Mouse (Mus musculus) left cerebral cortex, postnatal 36 days (tissue): ENCODE results near the gene Gm21970. TPM values are rescaled to one million over a fixed set of nuclear protein-coding genes. Genes with fewer than 3 reads are reported as not detected.
"Not testable (repeated sequence)": the region's sequence is repeated elsewhere in the genome, so short reads cannot be mapped to it uniquely, and the experiment has no call there.

Experiments used
- DNase-seq, 2 experiments: peaks; one replicate each; pipeline ENCODE4 v3.0.0; 2021 to 2022; ENCODE audit warnings: low spot score in 2 of 2, mixed read lengths in 1 of 2
- intact Hi-C: fragments of 180-260 bp; cut with DNase I; formaldehyde crosslinking; loops from one replicate; pipeline ENCODE4 v1.15.1; 2025
- total RNA-seq, 2 experiments: library from RNA; stranded (reverse); gene quantifications; 2 replicates each; pipeline ENCODE4 v1.2.3; 2021

Gm21970 gene
- total RNA-seq, 2 experiments from 2014 or later, result not detected

DNA sequence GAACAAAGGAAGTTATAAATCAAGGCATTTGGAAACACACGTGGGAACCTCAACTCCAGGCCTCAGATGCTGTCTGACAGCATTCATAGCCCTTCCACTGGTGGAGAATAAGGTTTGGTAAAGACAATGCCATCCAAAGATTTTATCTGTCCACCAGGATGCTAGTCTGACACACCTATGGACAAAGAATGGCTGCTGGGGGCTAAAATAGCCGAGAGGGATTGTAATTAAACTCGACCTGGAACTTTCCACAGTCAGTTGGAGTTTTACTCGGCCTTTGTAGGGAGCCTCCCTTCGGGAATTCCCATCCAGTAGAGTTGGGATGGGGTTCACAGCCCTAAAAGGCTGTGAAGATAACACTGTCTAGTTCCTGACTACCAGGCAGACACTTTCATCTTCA, 35.9 kb downstream of the Gm21970 start:
- DNase-seq, result no peak
- intact Hi-C loops, result no loop called here

DNA sequence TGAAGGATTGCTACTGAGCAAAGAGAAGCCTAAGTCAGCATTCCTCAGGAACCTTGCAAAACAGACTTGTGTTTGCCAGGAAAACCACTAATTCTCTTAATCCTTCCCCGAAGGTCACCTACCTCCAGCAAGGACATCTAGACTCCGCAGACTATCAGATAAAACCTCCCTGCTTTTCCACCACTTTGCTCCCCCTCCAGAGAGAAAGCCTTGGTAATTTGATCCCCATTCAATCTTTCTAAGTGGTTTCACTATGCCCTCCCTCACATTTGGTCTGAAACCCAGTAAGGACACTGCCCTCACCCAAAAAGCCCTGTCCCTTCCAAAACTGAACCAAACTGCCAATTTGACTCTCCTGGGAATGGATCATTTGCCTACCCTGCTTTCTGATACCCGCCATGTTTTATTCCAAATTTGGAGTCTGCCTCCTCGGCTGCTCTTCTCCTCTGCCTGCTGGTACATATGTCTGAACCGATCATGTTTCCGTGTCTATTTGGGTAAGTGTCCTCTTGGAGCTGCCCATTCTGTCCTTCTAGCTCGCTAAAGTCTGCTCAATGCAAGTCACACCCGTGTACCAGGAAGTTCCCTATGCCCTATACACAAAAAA, 36.8 kb downstream of the Gm21970 start:
- intact Hi-C loops, result no loop called here
- DNase-seq, result no peak

DNA sequence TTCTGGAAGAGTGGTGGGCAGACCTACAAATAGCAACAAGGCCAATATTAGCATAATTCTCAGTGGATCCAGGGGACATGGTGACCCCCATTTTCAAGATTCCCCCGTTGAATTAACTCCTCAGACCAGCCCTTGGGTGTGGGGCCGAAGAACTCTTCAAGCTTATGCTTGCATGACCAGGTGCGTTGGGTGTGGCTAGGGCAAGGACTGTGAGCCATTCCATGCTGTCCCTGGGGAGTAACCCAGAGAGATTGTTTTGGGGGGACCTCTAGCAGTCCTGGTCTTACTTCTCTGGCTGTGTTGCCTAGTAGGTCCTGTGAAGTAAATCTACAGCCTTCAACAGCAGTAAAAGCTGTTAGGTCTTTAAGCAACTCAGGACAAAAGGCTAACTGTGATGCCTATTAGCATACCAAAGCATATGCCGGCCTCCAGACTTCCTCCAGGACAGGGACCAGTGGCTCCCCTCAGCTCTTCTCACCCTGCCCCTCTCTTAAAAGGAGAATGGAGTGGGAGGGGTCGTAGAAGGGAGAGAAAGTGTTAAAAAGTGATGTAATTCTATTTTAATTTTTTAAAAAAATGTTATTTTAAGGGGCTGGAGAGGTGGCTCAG, 41.3 kb downstream of the Gm21970 start:
- no peak for DNase-seq
- intact Hi-C loops, result no loop called here

DNA sequence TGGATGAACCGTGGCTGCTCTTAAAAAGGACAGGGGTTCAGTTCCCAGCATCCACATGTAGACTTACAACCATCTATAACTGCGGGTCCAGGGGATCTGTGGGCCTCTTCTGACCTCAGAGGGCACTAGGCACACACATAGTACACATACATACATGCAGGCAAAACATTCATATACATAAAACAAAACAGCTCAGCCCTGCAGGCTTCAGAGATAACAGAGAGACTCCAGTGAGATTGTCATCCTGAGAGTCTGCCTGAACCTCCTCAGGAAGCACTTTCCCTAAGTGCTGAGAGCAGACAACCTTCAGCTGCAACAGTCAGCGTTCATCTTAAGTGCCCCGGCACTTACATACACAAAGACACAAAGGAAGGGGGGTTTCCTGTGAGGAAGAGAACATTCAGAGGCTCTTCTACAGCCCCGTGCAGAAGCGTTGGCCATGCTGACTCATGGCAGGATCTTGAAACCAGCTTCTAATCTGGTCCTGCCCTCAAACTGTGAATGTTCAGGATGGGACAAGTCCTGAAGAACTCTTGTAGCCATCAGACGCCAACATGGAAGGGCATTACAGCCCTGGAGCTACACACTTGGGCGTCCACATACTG, 41.9 kb downstream of the Gm21970 start:
- intact Hi-C loops, result no loop called here
- DNase-seq, result no peak

DNA sequence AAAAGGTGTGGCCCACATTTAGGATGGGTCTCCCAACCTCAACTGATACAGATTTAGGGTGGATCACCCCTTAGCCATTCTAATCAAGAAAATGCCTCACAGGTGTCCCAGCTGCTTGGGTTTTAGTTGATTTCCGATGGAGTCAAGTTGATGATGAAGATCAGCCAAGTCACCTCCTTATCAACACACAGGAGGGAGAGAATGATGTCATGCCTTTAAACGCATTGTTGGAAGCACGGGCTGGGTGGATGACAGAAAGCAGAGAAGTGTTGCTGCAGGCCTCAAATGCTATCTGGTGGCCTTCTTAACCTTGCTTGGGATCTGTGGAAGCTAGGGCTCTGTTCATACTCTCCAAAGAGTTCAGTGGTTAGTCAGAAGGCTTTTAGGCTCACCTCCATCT, 42.6 kb downstream of the Gm21970 start:
- intact Hi-C loops, result no loop called here
- DNase-seq, result no peak

DNA sequence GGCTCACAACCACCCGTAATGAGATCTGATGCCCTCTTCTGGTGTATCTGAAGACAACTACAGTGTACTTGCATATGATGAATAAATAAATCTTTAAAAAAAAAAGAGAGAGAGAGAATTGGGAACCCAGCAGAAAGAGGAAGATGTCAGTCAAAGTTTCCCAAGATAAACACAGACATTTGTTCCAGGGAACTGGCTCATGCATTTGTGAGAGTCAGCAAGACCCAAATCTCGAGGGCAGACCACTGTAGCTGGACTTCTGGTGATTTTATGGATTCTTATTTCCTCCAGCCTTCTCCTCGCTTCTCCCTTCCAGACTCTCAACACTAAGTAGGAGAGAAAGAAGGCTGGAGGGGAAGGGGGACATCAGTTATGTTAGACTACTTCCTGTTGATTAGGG, 46.6 kb downstream of the Gm21970 start:
- no peak for DNase-seq
- intact Hi-C loops, result no loop called here

DNA sequence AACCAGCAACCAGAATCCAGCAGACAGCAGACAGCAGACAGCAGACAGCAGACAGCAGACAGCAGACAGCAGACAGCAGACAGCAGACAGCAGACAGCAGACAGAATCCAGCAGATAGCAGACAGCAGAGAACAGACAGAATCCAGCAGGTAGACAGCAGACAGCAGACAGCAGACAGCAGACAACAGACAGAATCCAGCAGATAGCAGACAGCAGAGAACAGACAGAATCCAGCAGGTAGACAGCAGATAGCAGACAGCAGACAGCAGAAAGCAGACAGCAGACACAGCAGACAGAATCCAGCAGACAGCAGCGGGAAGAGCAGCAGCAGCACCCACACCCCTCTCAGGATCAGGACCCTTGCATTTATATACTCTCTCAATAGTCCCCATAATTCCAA, 47.1 kb downstream of the Gm21970 start:
- intact Hi-C loops, DNase-seq: not testable (repeated sequence)

DNA sequence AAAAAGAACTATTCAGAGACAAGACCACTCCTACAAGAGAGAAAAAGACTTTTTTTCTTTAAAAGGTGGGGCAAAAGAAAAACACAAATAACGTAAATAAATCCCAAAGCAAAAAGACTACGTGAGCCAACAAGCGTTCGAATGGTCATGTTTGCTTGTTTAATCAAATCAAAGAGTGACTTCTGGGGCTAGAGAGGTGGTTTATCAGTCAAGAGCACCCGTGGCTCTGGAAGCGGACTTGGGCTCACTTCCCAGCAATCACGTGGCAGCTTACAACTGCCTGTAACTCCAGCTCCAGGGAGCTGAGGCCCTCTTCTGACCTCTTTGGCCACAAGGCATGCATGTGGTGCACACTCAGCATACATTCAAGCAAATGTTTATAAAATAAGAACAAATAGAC, 49.8 kb downstream of the Gm21970 start:
- no peak for DNase-seq

DNA sequence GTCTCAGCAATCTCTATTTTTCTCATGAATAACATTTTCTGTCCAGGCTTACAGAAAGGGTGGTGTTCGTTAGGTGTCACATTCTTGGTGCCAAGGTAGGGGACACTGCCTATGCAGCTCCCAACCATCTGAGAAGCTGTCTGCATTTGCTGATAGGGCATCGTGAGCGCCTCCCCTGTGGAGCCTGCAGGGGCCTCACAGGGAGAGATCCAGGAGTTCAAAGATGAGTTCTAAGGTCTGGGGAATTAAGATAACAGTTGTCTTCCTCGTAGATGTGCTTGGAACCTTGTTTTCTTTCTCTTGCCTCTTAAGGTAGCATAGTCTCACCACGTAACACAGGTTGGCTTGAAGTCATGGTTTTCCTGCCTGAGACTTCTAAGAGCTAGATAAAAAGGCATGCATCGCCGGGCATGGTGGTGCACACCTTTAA, 50.3 kb downstream of the Gm21970 start:
- intact Hi-C loops, result loop anchor here (5.0 kb wide), 1 partner anchor 80 kb away; no protein-coding TSS in a partner anchor
- no peak for DNase-seq

More for the DNA sequence above, 49.8 kb downstream of the Gm21970 start:
- intact Hi-C loops, result loop anchor here (5.0 kb wide), 1 partner anchor 79 kb away; no protein-coding TSS in a partner anchor

DNA sequence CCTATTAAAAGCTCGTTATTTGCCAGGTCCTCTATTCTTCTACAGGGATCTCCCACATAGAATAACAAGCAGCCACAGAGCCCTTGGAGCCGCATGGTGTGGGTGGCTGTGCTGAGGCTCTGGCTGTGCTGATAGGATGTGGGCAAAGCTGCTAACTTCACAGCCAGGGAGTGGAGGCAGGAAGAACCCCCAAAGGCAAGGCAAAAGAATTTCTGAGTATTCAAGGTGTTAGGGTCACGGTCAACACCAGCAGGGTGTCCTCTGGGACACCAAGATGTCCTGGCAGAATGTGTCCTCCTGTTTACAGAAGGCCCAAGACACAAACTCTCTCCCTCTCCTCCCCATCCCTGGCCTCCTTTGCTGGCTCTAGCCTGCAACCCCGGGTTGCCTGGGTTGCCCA, 50.9 kb downstream of the Gm21970 start:
- peak; percentile 21 to 35 for DNase-seq
- intact Hi-C loops, result loop anchor here (5.0 kb wide), 1 partner anchor 80 kb away; no protein-coding TSS in a partner anchor

DNA sequence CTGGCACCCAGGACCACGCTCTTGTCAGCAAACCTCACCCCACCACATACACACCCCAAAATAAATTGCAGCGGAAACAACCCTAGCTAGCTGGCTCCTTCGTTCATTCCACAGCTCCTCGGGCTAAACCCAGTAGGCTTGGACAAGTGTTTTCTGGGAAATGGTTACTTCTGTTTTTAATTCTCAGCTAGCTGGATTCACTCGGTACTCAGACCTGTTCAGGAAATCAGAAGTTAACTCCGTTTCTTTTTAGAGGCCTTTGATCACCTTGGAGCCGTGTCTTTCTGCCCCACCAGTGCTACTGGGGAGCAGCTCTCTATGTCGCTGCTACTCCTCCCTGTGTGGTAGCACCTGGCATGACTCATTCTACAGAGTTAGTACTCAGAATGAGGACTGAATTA, 51.7 kb downstream of the Gm21970 start:
- intact Hi-C loops, result loop anchor here (5.0 kb wide), 1 partner anchor 81 kb away; no protein-coding TSS in a partner anchor
- DNase-seq, result no peak

DNA sequence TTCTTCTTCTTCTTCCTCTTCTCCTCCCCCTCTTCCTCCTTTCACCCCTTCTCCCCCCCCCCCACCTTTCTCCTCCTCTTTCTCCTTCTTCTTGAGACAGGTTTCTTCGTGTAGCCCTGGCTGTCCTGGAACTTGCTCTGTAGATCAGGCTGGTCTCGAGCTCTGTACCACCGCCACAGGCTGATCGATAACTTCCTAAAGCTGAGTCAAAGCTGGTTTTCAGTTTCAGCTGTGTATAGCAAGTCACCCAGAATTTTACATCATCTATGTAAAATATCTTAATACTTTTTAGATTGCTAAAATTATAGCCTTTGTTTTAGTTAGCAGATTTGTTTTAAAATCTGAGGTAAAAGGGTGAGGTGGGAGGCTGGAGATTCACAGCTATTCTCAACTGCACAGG, 53.3 kb downstream of the Gm21970 start:
- intact Hi-C loops, result loop anchor here (5.0 kb wide), 1 partner anchor 83 kb away; no protein-coding TSS in a partner anchor
- no peak for DNase-seq

DNA sequence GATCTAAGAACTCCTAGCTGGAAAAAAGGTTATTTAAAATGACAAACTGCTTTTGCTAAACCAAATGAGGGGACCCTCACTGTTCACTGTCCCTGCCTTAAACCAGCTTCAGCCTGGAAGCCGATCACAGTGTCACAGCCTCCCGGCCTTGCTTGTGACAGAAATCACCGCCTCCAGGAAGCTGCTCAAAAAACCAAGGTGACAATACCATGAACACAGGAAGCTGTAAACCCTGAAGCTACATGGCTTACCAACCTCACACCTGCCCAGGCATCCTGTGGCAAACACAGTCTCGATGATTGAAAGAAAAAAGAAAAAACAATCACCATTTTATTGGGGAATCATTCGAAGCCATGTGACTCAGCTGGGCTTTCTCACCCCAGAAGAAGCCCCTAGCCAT, 54.0 kb downstream of the Gm21970 start:
- DNase-seq, result no peak
- intact Hi-C loops, result no loop called here

DNA sequence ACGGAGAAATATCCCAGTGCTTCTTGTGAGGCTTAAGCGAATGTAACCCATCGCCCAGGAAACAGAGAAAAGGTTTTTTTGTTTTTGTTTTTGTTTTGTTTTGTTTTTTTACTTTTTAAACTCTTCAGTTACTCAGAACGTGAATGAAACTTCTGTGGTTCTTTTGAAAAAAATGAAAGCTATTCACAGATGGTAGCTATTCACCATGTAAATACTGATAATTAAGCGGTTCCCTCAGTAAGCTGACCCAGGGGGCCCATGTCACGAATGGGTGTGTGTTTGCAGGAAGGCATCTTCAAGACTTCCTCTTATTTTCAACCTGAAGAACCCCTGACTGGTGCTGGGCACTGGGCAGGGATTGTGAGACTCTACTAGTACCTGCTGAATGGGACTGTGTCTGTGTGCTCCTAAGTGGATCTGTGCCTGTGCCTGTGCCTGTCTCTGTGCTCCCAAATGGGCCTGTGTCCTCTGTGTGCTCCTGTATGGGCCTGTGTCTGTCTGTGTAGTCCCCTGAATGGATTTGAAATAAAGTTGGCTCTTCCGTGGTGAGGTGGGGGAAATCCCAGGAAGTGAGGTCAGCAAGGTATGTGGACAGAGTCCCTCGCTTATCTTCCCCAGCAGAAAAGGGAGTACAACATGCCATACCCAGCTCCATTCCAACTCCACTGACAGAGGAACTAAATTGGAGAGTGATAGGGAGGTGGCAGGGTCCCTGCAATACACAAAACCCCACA, 55.4 kb downstream of the Gm21970 start:
- intact Hi-C loops, result no loop called here

DNA sequence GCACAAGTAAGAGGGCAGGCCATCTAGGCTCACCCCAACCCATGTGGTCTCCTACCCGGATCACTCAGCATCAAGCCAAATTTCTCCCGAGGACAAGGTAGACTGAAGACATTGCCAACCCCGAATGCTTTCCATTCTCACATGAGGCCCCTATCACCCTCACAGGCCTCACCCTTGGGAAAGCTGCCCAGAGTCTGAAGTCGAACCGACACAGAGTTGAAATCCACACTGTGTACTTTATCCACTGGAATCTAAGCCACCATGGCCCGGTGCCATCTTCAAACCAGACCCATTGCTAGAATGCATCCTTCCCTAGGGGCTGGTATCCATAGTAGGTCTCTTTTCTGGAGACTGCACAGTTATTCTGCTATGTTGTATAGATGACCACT, 56.0 kb downstream of the Gm21970 start:
- intact Hi-C loops, result no loop called here
- DNase-seq, result no peak

More for the DNA sequence above, 55.4 kb downstream of the Gm21970 start:
- no peak for DNase-seq

DNA sequence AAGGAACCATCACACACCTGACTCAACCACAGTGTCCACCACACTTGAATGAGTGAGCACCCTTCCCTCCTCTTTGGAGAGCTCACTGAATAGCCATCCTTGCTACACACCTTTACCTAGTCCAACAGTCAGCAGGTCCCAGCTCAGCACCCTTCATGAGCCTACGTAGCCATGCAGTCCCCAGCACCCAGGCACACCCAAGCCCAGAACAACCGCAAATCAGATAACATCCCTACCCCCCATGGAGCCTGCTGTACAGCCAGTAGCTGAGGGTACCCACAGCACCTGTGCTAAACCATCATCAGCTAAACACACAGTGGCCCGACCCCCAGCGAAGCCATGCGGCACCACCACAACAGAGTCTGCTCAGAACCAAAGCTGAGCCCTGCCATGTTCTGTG, 56.6 kb downstream of the Gm21970 start:
- DNase-seq, result no peak
- intact Hi-C loops, result no loop called here

DNA sequence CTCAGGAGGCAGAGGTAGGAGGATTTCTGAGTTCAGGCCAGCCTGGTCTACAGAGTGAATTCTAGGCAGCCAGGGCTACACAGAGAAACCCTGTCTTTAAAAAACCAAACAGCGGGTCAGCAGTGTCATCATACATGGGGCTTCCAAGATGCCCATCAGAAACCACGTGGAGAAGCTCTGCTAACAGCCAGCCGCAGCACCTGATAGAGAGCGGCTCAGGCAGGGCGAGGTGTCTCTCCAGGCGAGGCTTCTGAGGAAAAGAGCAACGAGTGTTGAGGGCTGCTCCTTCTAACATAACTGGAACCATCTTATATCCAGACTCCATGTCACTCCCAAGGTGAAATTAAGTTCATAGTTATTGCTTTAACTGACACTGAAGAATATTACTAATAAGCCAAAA, 57.4 kb downstream of the Gm21970 start:
- DNase-seq, result no peak
- intact Hi-C loops, result no loop called here

DNA sequence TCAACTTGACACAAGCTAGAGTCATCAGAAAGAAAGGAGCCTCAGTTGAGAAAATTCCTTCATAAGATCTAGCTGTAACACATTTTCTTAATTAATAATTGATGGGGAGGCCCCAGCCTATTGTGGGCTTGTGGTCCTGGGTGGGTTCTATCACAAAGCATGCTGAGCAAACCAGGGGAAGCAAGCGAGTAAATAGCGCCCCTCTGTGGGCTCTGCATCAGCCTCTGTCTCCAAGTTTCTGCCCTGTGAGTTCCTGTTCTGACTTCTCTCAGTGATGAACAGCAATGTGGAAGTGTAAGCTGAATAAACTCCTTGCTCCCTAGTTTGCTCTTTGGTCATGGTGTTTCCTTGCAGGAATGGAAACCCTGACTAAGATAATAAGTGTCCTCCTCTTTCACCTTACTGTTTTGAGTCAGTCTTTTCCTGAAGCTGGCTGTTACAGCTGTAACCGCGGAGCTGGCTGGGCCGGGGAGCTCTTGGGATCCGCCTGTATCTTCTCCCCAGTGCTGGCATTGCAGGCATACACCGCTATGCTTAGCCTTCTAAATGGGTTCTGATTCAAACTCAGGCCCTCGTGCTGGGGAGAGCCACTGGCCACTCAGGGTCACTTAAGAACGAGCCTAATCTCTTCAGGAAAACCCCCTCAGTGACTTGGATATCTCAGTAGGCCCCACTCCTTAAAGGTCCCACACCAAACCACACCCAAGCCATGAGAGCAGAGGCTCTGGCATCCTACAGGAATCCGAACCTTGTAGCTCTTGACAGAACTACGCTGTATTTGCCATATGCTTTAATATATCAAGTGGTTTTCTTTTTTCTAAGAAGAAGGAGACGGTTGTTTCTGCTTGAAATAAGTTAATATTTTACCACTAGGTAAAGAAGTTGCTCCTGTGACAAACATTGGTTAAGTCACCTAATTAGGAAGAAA, 58.9 kb downstream of the Gm21970 start:
- no peak for DNase-seq
- intact Hi-C loops, result no loop called here

DNA sequence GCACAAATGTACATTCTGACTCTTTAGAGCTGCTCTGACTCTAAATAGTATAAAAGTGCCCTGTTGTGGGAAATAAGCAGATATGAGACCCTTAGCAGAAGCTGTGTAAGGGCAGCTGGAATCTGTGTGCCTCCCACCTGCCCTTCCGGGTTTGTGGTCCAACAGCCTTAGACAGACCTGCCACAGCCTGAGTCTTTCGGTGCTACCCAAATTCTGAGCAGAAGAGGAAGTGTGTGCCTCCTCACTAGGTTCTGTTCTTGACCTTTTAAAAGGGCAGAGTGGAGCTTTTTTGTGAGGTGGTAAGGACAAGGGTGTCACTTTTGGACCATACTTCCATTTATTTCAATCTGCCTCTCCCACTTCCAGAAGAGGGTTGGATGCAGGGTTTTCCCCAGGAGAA, 60.4 kb downstream of the Gm21970 start:
- intact Hi-C loops, result no loop called here

More for the DNA sequence above, 60.4 kb downstream of the Gm21970 start:
- DNase-seq, result no peak
